Mouse (Mus musculus): ENCODE measurements around the gene B230217C12Rik.
"Not testable (repeated sequence)": the region's sequence is repeated elsewhere in the genome, so short reads cannot be mapped to it uniquely, and the experiment has no call there.

The B230217C12Rik gene

GRCm38 (mm10) chr11:97866091-97866888 is 25.7 kb downstream of the B230217C12Rik start:
- no peak for DNase-seq (ENCODE audit: low spot score in 2 of 2)

- DNase-seq (ENCODE audit: low spot score in 2 of 2) = no peak
Measured at GRCm38 (mm10) chr11:97867591-97867990, 27.0 kb downstream of the B230217C12Rik start.

- DNase-seq (ENCODE audit: low spot score in 2 of 2) = not testable (repeated sequence)
Measured at GRCm38 (mm10) chr11:97872378-97872777, 31.8 kb downstream of the B230217C12Rik start.

- DNase-seq (ENCODE audit: low spot score in 2 of 2) = no peak
Measured at GRCm38 (mm10) chr11:97874396-97874795, 33.8 kb downstream of the B230217C12Rik start.

GRCm38 (mm10) chr11:97877341-97877740 is 36.8 kb downstream of the B230217C12Rik start:
- no peak for DNase-seq (ENCODE audit: low spot score in 2 of 2)

- no peak for DNase-seq (ENCODE audit: low spot score in 2 of 2)
Measured at GRCm38 (mm10) chr11:97880362-97880761, 39.8 kb downstream of the B230217C12Rik start.

- peak; percentile 50 to 66 for DNase-seq (ENCODE audit: low spot score in 2 of 2)
Measured at GRCm38 (mm10) chr11:97883542-97883917, 43.0 kb downstream of the B230217C12Rik start.

- peak; percentile 95 to 96 for DNase-seq (ENCODE audit: low spot score in 2 of 2)
Measured at GRCm38 (mm10) chr11:97883918-97884600, 43.5 kb downstream of the B230217C12Rik start, which contains the start of gene Fbxo47. TSS of gene Fbxo47 (minus strand) at chr11:97884154.

- DNase-seq (ENCODE audit: low spot score in 2 of 2) = no peak
Measured at GRCm38 (mm10) chr11:97884601-97885185, 44.1 kb downstream of the B230217C12Rik start.

GRCm38 (mm10) chr11:97885296-97885915 is 44.8 kb downstream of the B230217C12Rik start:
- no peak for DNase-seq (ENCODE audit: low spot score in 2 of 2)

GRCm38 (mm10) chr11:97891821-97892220 is 51.2 kb downstream of the B230217C12Rik start:
- no peak for DNase-seq (ENCODE audit: low spot score in 2 of 2)

All from urinary bladder, postnatal 4 days (tissue).